ENCODE assay signal across 7 mouse cellular contexts in the genomic region with DNA sequence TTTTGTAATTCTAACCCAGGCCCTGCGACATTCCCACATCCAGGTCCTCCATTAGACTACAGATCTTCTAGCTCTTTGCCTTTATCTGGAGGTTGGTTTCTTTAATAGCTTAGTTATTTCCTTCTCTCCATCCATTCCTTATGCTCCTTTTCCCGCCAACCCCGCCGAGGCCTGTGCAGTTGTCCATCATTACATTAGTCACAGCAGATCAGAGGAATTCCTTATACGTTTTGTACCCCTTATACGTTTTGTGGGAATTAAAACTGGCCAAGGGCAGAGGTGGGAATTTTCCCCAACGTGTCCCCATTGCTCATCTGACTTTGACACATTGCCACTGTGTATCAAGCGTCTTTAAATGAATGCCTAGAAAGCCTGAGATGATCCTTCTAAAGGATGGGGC. TPM values are rescaled to one million over a fixed set of nuclear protein-coding genes. Genes with fewer than 3 reads are reported as not detected.
DNase-seq lines count a peak whose midpoint lies in the region; ATAC-seq and TF ChIP-seq lines count a peak whose summit lies in the region.

No protein-coding gene starts in this region.

- H3K4me1 ChIP-seq in lung, adult 2 months (ENCODE audit: control insufficient read depth, insufficient read depth, low read length), result 0 out of 2 replicates have a peak, but pooled peaks cover 2% of the 10 kb centered on the region
- peaks cover 13% of the 10 kb centered on the region for H3K4me1 ChIP-seq in embryonic facial prominence, embryonic 14.5 days (ENCODE audit: control insufficient read depth, insufficient read depth, low read length)
- peaks cover 7% of the 10 kb centered on the region; the same call in 1 of the 2 replicates for H3K4me1 ChIP-seq in intestine, embryonic 14.5 days (replicated peaks; ENCODE audit: control insufficient read depth, insufficient read depth, low read length)
- H3K4me1 ChIP-seq in neural tube, embryonic 12.5 days, result peaks cover 16% of the 10 kb centered on the region

- H3K4me2 ChIP-seq in embryonic facial prominence, embryonic 14.5 days (ENCODE audit: low read depth, low read length), result peak overlapping the region; percentile 64
- H3K4me2 ChIP-seq in intestine, embryonic 14.5 days (ENCODE audit: low read length), result peak overlapping the region; percentile 62
- H3K4me2 ChIP-seq in neural tube, embryonic 12.5 days (replicated peaks), result peak overlapping the region; percentile 67

- peak overlapping the region; percentile 76 for H3K4me3 ChIP-seq in lung, adult 2 months (replicated peaks; ENCODE audit: extremely low read depth, low read depth, low read length)
- peak overlapping the region; percentile 69 for H3K4me3 ChIP-seq in embryonic facial prominence, embryonic 14.5 days (ENCODE audit: low read depth, low read length)
- peak overlapping the region; percentile 70 for H3K4me3 ChIP-seq in intestine, embryonic 14.5 days (ENCODE audit: low read depth, low read length)
- peak overlapping the region; percentile 64 for H3K4me3 ChIP-seq in neural tube, embryonic 12.5 days

- no peaks in the 10 kb centered on the region for H3K36me3 ChIP-seq in embryonic facial prominence, embryonic 14.5 days (ENCODE audit: control insufficient read depth, insufficient read depth, low read length)
- H3K36me3 ChIP-seq in intestine, embryonic 14.5 days (ENCODE audit: control insufficient read depth, insufficient read depth, low read length), result no peaks in the 10 kb centered on the region
- no peaks in the 10 kb centered on the region for H3K36me3 ChIP-seq in neural tube, embryonic 12.5 days

- H3K27me3 ChIP-seq in embryonic facial prominence, embryonic 14.5 days (replicated peaks; ENCODE audit: control insufficient read depth, insufficient read depth, low read length), result no peaks in the 10 kb centered on the region
- H3K27me3 ChIP-seq in intestine, embryonic 14.5 days (replicated peaks; ENCODE audit: control insufficient read depth, insufficient read depth, low read length), result no peaks in the 10 kb centered on the region
- H3K27me3 ChIP-seq in neural tube, embryonic 12.5 days (replicated peaks), result no peaks in the 10 kb centered on the region

- peak overlapping the region; percentile 47; the same call in 1 of the 2 replicates for H3K9ac ChIP-seq in embryonic facial prominence, embryonic 14.5 days (ENCODE audit: low read depth, low read length)
- peak overlapping the region; percentile 75 for H3K9ac ChIP-seq in intestine, embryonic 14.5 days (ENCODE audit: low read length)
- 0 out of 2 replicates have a peak overlapping the region, but pooled peaks have one; percentile 18 for H3K9ac ChIP-seq in neural tube, embryonic 12.5 days

- H3K9me3 ChIP-seq in embryonic facial prominence, embryonic 14.5 days (ENCODE audit: control insufficient read depth, low read length), result no peaks in the 10 kb centered on the region
- H3K9me3 ChIP-seq in intestine, embryonic 14.5 days (ENCODE audit: control insufficient read depth, low read length), result no peaks in the 10 kb centered on the region
- no peaks in the 10 kb centered on the region for H3K9me3 ChIP-seq in neural tube, embryonic 12.5 days

- 56% methylated on average over 8 of the region's 8 CpGs for WGBS in lung, adult 2 months
- 48% methylated on average over 8 of the region's 8 CpGs for WGBS in embryonic facial prominence, embryonic 14.5 days
- WGBS in intestine, embryonic 14.5 days, result 50% methylated on average over 8 of the region's 8 CpGs
- WGBS in neural tube, embryonic 12.5 days, result 42% methylated on average over 8 of the region's 8 CpGs

- ATAC-seq in embryonic facial prominence, embryonic 14.5 days (ENCODE audit: low read depth), result no peak; the same call in 1 of the 2 replicates
- peak; percentile 30; the same call in 1 of the 2 replicates for ATAC-seq in intestine, embryonic 14.5 days (replicated peaks; ENCODE audit: low FRiP score, low TSS enrichment, low read depth)
- ATAC-seq in neural tube, embryonic 12.5 days (ENCODE audit: low FRiP score, low read depth), result no peak; the same call in 1 of the 2 replicates

- DNase-seq in lung, adult 2 months, result no peak
- DNase-seq in lung, postnatal 25 days (ENCODE audit: low spot score), result no peak
- no peak for DNase-seq in embryonic facial prominence, embryonic 14.5 days (ENCODE audit: low spot score)
- no peak for DNase-seq in intestine, embryonic 14.5 days (ENCODE audit: low spot score)
- DNase-seq in embryo, embryonic 10.5 days (ENCODE audit: low spot score), result no peak
- DNase-seq in gastrocnemius, adult 8-10 months (ENCODE audit: low spot score in 2 of 2), result no peak

- no peak for TF ChIP-seq CTCF in lung, adult 2 months (IDR thresholded peaks at IDR 0.05; ENCODE audit: insufficient read depth, low read length)

- H3K27ac ChIP-seq in embryonic facial prominence, embryonic 14.5 days (replicated peaks; ENCODE audit: low read depth, low read length), result no peak overlapping the region
- H3K27ac ChIP-seq in intestine, embryonic 14.5 days (ENCODE audit: low read depth), result no peak overlapping the region
- H3K27ac ChIP-seq in neural tube, embryonic 12.5 days, result no peak overlapping the region

- TF ChIP-seq POLR2A in lung, adult 2 months (IDR thresholded peaks at IDR 0.05; ENCODE audit: borderline replicate concordance, extremely low read depth, low read depth, low read length), result no peak

RNA-seq across cellular contexts. Expression of gene Mdh1b, which starts 0.3 kb away (rescaled TPM):
- 0.77 and 1.6 TPM in 2 replicates for polyA plus RNA-seq in lung, adult 2 months (2012; rRNA removed)
- polyA plus RNA-seq in embryonic facial prominence, embryonic 14.5 days (2014; fragmentation: Nextera tagmentation; extraction: Ambion mirVana), result 0.54 and 1.7 TPM in 2 replicates
- not detected in 2 replicates for polyA plus RNA-seq in intestine, embryonic 14.5 days (2014; fragmentation: Nextera tagmentation; extraction: Ambion mirVana)
- polyA plus RNA-seq in neural tube, embryonic 12.5 days (2016; fragmentation: Nextera tagmentation; extraction: Ambion mirVana), result 0.11 TPM in 1 of 2 replicates, not detected in the other
- total RNA-seq in gastrocnemius, adult 8-10 months (2022), result not detected

RNA-seq across cellular contexts. Expression of gene Fastkd2, which starts 0.6 kb away (rescaled TPM):
- polyA plus RNA-seq in lung, adult 2 months (2012; rRNA removed), result 1.5 and 3.3 TPM in 2 replicates
- polyA plus RNA-seq in embryonic facial prominence, embryonic 14.5 days (2014; fragmentation: Nextera tagmentation; extraction: Ambion mirVana), result 57.5 and 66.7 TPM in 2 replicates
- polyA plus RNA-seq in intestine, embryonic 14.5 days (2014; fragmentation: Nextera tagmentation; extraction: Ambion mirVana), result 78.5 and 80.7 TPM in 2 replicates
- polyA plus RNA-seq in neural tube, embryonic 12.5 days (2016; fragmentation: Nextera tagmentation; extraction: Ambion mirVana), result 45.2 and 47.5 TPM in 2 replicates
- total RNA-seq in gastrocnemius, adult 8-10 months (2022), result 10 to 100 TPM; 18.5 to 29.8 (median 24.9) TPM

RNA-seq across cellular contexts. Expression of gene 4933402D24Rik, which starts 39.3 kb away (rescaled TPM):
- not detected in 2 replicates for polyA plus RNA-seq in lung, adult 2 months (2012; rRNA removed)
- 0.26 and 0.43 TPM in 2 replicates for polyA plus RNA-seq in embryonic facial prominence, embryonic 14.5 days (2014; fragmentation: Nextera tagmentation; extraction: Ambion mirVana)
- 0.36 TPM in 1 of 2 replicates, not detected in the other for polyA plus RNA-seq in intestine, embryonic 14.5 days (2014; fragmentation: Nextera tagmentation; extraction: Ambion mirVana)
- 0.18 and 0.22 TPM in 2 replicates for polyA plus RNA-seq in neural tube, embryonic 12.5 days (2016; fragmentation: Nextera tagmentation; extraction: Ambion mirVana)
- total RNA-seq in gastrocnemius, adult 8-10 months (2022), result not detected

RNA-seq across cellular contexts. Expression of gene Dytn, which starts 43.1 kb away (rescaled TPM):
- polyA plus RNA-seq in lung, adult 2 months (2012; rRNA removed), result 0.06 and 0.07 TPM in 2 replicates
- polyA plus RNA-seq in embryonic facial prominence, embryonic 14.5 days (2014; fragmentation: Nextera tagmentation; extraction: Ambion mirVana), result 0.16 and 0.28 TPM in 2 replicates
- polyA plus RNA-seq in intestine, embryonic 14.5 days (2014; fragmentation: Nextera tagmentation; extraction: Ambion mirVana), result not detected in 2 replicates
- 0.08 and 0.15 TPM in 2 replicates for polyA plus RNA-seq in neural tube, embryonic 12.5 days (2016; fragmentation: Nextera tagmentation; extraction: Ambion mirVana)
- not detected for total RNA-seq in gastrocnemius, adult 8-10 months (2022)

Comparison
In these comparisons a context has a peak if more than half of its experiments do, and no peak if none do; other contexts are left out.
1. H3K9ac ChIP-seq: peak in every context shown above with its lines; median percentile 75 in intestine, embryonic 14.5 days; 47 in embryonic facial prominence, embryonic 14.5 days; 18 in neural tube, embryonic 12.5 days.
2. RNA of gene Fastkd2, which starts 0.6 kb away (polyA plus RNA-seq): 78.5 to 80.7 TPM in intestine, embryonic 14.5 days, 57.5 to 66.7 TPM in embryonic facial prominence, embryonic 14.5 days and 45.2 to 47.5 TPM in neural tube, embryonic 12.5 days; 1.5 to 3.3 TPM in lung, adult 2 months; every median in the first group is over 10 times any median in the second.
3. Peak in every context shown above with its lines, with median percentiles within 50 percentile points of each other: H3K4me3 ChIP-seq and H3K4me2 ChIP-seq.